In genomic region chr16:11507188-11507731, GRCm38 (mm10) we compare ENCODE assay signal across 31 mouse cellular contexts.
DNase-seq lines count a peak whose midpoint lies in the region; ATAC-seq and TF ChIP-seq lines count a peak whose summit lies in the region.
"Had no signal": no experiment of that assay in that cellular context is flagged by ENCODE, and none has a peak within 500 bp of the region (broad histone marks: within the 10 kb centered on the region; RNA-seq: fewer than 3 reads in every experiment).

No protein-coding gene starts in this region.

- no peak for ATAC-seq in embryonic facial prominence, embryonic 11.5 days (replicated peaks; ENCODE audit: insufficient number of reproducible peaks, low FRiP score, low TSS enrichment, low read depth)
- ATAC-seq in lung, embryonic 16.5 days (ENCODE audit: low read depth): peak; percentile 86
- ATAC-seq: activated CD4-positive, CD25-positive, alpha-beta regulatory T cell, adult 4 months; forebrain, embryonic 16.5 days; intestine, embryonic 16.5 days; liver, embryonic 12.5 days; liver, postnatal 0 days had no signal

- DNase-seq in embryonic facial prominence, embryonic 11.5 days (ENCODE audit: low spot score): peak; percentile 38
- DNase-seq in embryonic facial prominence, embryonic 10.5 days (ENCODE audit: low spot score): no peak
- DNase-seq in kidney, postnatal 10 days: peak; percentile 49
- DNase-seq in kidney, adult 18-20 months: no peak
- DNase-seq in lung, adult 2 months: no peak
- peak; percentile 23 for DNase-seq in retina, embryonic 14.5 days (ENCODE audit: low spot score)
- DNase-seq in urinary bladder, postnatal 25 days (ENCODE audit: low spot score): no peak
- DNase-seq: adrenal gland, adult 2 months; adrenal gland, postnatal 36 days; cerebellum, adult 2 months; cerebellum, postnatal 25 days; gastrocnemius, adult 2 months; heart, adult 2 months; heart, postnatal 4 days; layer of hippocampus, adult 9-11 months; liver, postnatal 0 days; midbrain, embryonic 14.5 days; right cerebral cortex, adult 18-20 months; thymus, postnatal 14 days had no signal

- TF ChIP-seq POLR2A in lung, adult 2 months (IDR thresholded peaks at IDR 0.05; ENCODE audit: borderline replicate concordance, extremely low read depth, low read depth, low read length): no peak

- no peaks in the 10 kb centered on the region for H3K36me3 ChIP-seq in embryonic facial prominence, embryonic 11.5 days (replicated peaks; ENCODE audit: control insufficient read depth, insufficient read depth, low read depth, low read length)
- H3K36me3 ChIP-seq in embryonic facial prominence, embryonic 10.5 days (replicated peaks): no peaks in the 10 kb centered on the region
- no peaks in the 10 kb centered on the region for H3K36me3 ChIP-seq in lung, embryonic 16.5 days (ENCODE audit: control insufficient read depth, insufficient read depth, low read length)
- H3K36me3 ChIP-seq: embryonic facial prominence, embryonic 12.5 days; heart, embryonic 12.5 days; limb, embryonic 12.5 days; liver, embryonic 12.5 days; neural tube, embryonic 15.5 days had no signal

- H3K9ac ChIP-seq in embryonic facial prominence, embryonic 11.5 days (replicated peaks; ENCODE audit: low read length): no peak overlapping the region
- no peak overlapping the region for H3K9ac ChIP-seq in lung, embryonic 16.5 days (ENCODE audit: low read length)
- H3K9ac ChIP-seq: embryonic facial prominence, embryonic 12.5 days; heart, embryonic 12.5 days; hindbrain, embryonic 13.5 days; limb, embryonic 12.5 days; liver, embryonic 12.5 days; liver, postnatal 0 days; neural tube, embryonic 15.5 days had no signal

- TF ChIP-seq CTCF in lung, adult 2 months (IDR thresholded peaks at IDR 0.05; ENCODE audit: insufficient read depth, low read length): no peak

- WGBS in embryonic facial prominence, embryonic 11.5 days: 61% methylated on average over 9 of the region's 9 CpGs
- WGBS in embryonic facial prominence, embryonic 10.5 days: 69% methylated on average over 9 of the region's 9 CpGs
- WGBS in lung, embryonic 16.5 days: 46% methylated on average over 9 of the region's 9 CpGs
- WGBS in lung, adult 2 months: 76% methylated on average over 9 of the region's 9 CpGs

- H3K4me3 ChIP-seq in embryonic facial prominence, embryonic 11.5 days (ENCODE audit: low read depth, low read length): no peak overlapping the region
- H3K4me3 ChIP-seq in embryonic facial prominence, embryonic 10.5 days: no peak overlapping the region
- no peak overlapping the region for H3K4me3 ChIP-seq in lung, embryonic 16.5 days (ENCODE audit: low read length)
- H3K4me3 ChIP-seq in lung, adult 2 months (replicated peaks; ENCODE audit: extremely low read depth, low read depth, low read length): no peak overlapping the region
- H3K4me3 ChIP-seq: embryonic facial prominence, embryonic 12.5 days; erythroblast, embryonic 14.5 days; gastrocnemius, adult 2 months; heart, adult 2 months; heart, embryonic 12.5 days; hindbrain, embryonic 13.5 days; limb, embryonic 12.5 days; liver, embryonic 12.5 days; neural tube, embryonic 15.5 days had no signal

- no peaks in the 10 kb centered on the region for H3K27me3 ChIP-seq in embryonic facial prominence, embryonic 11.5 days (ENCODE audit: control insufficient read depth, insufficient read depth, low read length)
- H3K27me3 ChIP-seq in embryonic facial prominence, embryonic 10.5 days (replicated peaks; ENCODE audit: low read depth, poor library complexity, severe bottlenecking): no peaks in the 10 kb centered on the region
- H3K27me3 ChIP-seq in lung, embryonic 16.5 days (ENCODE audit: control insufficient read depth, insufficient read depth, low read depth, low read length): no peaks in the 10 kb centered on the region
- H3K27me3 ChIP-seq: CH12.LX; embryonic facial prominence, embryonic 12.5 days; heart, embryonic 12.5 days; hindbrain, embryonic 13.5 days; limb, embryonic 12.5 days; liver, embryonic 12.5 days; neural tube, embryonic 15.5 days had no signal

- no peaks in the 10 kb centered on the region for H3K9me3 ChIP-seq in embryonic facial prominence, embryonic 11.5 days (replicated peaks; ENCODE audit: control insufficient read depth, low read length)
- H3K9me3 ChIP-seq in embryonic facial prominence, embryonic 10.5 days: no peaks in the 10 kb centered on the region
- no peaks in the 10 kb centered on the region for H3K9me3 ChIP-seq in lung, embryonic 16.5 days (ENCODE audit: control insufficient read depth, low read length)
- H3K9me3 ChIP-seq: embryonic facial prominence, embryonic 12.5 days; heart, embryonic 12.5 days; hindbrain, embryonic 13.5 days; limb, embryonic 12.5 days; liver, embryonic 12.5 days; neural tube, embryonic 15.5 days had no signal

- no peak overlapping the region for H3K27ac ChIP-seq in embryonic facial prominence, embryonic 11.5 days (replicated peaks; ENCODE audit: low read depth, low read length)
- H3K27ac ChIP-seq in embryonic facial prominence, embryonic 10.5 days (replicated peaks): no peak overlapping the region
- H3K27ac ChIP-seq in lung, embryonic 16.5 days (ENCODE audit: low read length): no peak overlapping the region
- H3K27ac ChIP-seq: embryonic facial prominence, embryonic 12.5 days; gastrocnemius, adult 2 months; heart, adult 2 months; hindbrain, embryonic 13.5 days; limb, embryonic 12.5 days; liver, embryonic 12.5 days; neural tube, embryonic 15.5 days had no signal

- no peak overlapping the region for H3K4me2 ChIP-seq in embryonic facial prominence, embryonic 11.5 days (ENCODE audit: low read depth, low read length)
- H3K4me2 ChIP-seq in lung, embryonic 16.5 days (ENCODE audit: low read depth, low read length): no peak overlapping the region
- H3K4me2 ChIP-seq: embryonic facial prominence, embryonic 12.5 days; heart, embryonic 12.5 days; hindbrain, embryonic 13.5 days; limb, embryonic 12.5 days; liver, embryonic 12.5 days; neural tube, embryonic 15.5 days had no signal

- H3K4me1 ChIP-seq in embryonic facial prominence, embryonic 11.5 days (ENCODE audit: control insufficient read depth, insufficient read depth, low read length): no peaks in the 10 kb centered on the region
- 0 out of 2 replicates have a peak, but pooled peaks cover 3% of the 10 kb centered on the region for H3K4me1 ChIP-seq in embryonic facial prominence, embryonic 10.5 days
- peaks cover 7% of the 10 kb centered on the region for H3K4me1 ChIP-seq in lung, embryonic 16.5 days (replicated peaks; ENCODE audit: control insufficient read depth, insufficient read depth, low read length)
- H3K4me1 ChIP-seq in lung, adult 2 months (ENCODE audit: control insufficient read depth, insufficient read depth, low read length): no peaks in the 10 kb centered on the region
- H3K4me1 ChIP-seq: liver, embryonic 12.5 days had no signal

Comparison
In these comparisons a context has a peak if more than half of its experiments do, and no peak if none do; other contexts are left out.
1. DNase-seq: peak in embryonic facial prominence, embryonic 11.5 days (single experiment), kidney, postnatal 10 days (single experiment) and retina, embryonic 14.5 days (single experiment); none in embryonic facial prominence, embryonic 10.5 days (single experiment), kidney, adult 18-20 months (single experiment), lung, adult 2 months (single experiment) and urinary bladder, postnatal 25 days (single experiment).